Mouse (Mus musculus): ENCODE measurements at regions not wholly inside any gene's neighbourhood (a gene's known extent, or its start where the extent isn't known, plus 50 kb on each side); places are given as distances from the start of the nearest gene placed in this dataset.

GRCm38 (mm10) chr15:56391982-56392381 lies 1085.4 kb downstream of the Slc22a22 start:
- Histone ChIP-seq H3K9ac (no peak overlapping the region), H3K4me3 (no peak overlapping the region), H3K4me1 (replicated peaks) (no peaks in the 10 kb centered on the region), H3K27me3 (no peaks in the 10 kb centered on the region), H3K27ac (replicated peaks) (no peak overlapping the region), H3K36me3 (no peaks in the 10 kb centered on the region), H3K4me2 (no peak overlapping the region), H3K9me3 (no peaks in the 10 kb centered on the region)
- ATAC-seq (ENCODE audit: low read depth): no peak

- H3K4me1 ChIP-seq (replicated peaks): no peaks in the 10 kb centered on the region
- WGBS: 63% methylated on average over 1 of the region's 1 CpGs
These were observed 1098.9 kb downstream of the Slc22a22 start for GRCm38 (mm10) chr15:56378511-56378910.

GRCm38 (mm10) chr15:56350903-56351302 lies 1126.5 kb downstream of the Slc22a22 start:
- no peak overlapping the region for H3K9ac ChIP-seq
- no peak overlapping the region for H3K4me2 ChIP-seq
- H3K36me3 ChIP-seq: no peaks in the 10 kb centered on the region
- no peaks in the 10 kb centered on the region for H3K27me3 ChIP-seq
- no peaks in the 10 kb centered on the region for H3K4me1 ChIP-seq (replicated peaks)
- H3K9me3 ChIP-seq: no peaks in the 10 kb centered on the region
- no peak for ATAC-seq (ENCODE audit: low read depth)
- no peak overlapping the region for H3K27ac ChIP-seq (replicated peaks)
- H3K4me3 ChIP-seq: no peak overlapping the region
- WGBS: 85% methylated on average over 5 of the region's 5 CpGs

More at GRCm38 (mm10) chr15:56378511-56378910, 1098.9 kb downstream of the Slc22a22 start:
- H3K27ac ChIP-seq (replicated peaks): no peak overlapping the region
- no peak overlapping the region for H3K9ac ChIP-seq
- H3K4me2 ChIP-seq: no peak overlapping the region
- H3K27me3 ChIP-seq: no peaks in the 10 kb centered on the region
- H3K9me3 ChIP-seq: no peaks in the 10 kb centered on the region
- H3K36me3 ChIP-seq: no peaks in the 10 kb centered on the region
- no peak for ATAC-seq (ENCODE audit: low read depth)
- no peak overlapping the region for H3K4me3 ChIP-seq

GRCm38 (mm10) chr15:56346111-56346510 lies 1131.3 kb downstream of the Slc22a22 start:
- H3K4me3 ChIP-seq: no peak overlapping the region
- H3K36me3 ChIP-seq: no peaks in the 10 kb centered on the region
- H3K4me2 ChIP-seq: no peak overlapping the region
- WGBS: 67% methylated on average over 2 of the region's 2 CpGs
- no peak for ATAC-seq (ENCODE audit: low read depth)
- no peaks in the 10 kb centered on the region for H3K27me3 ChIP-seq
- H3K9me3 ChIP-seq: no peaks in the 10 kb centered on the region
- no peak overlapping the region for H3K9ac ChIP-seq
- H3K27ac ChIP-seq (replicated peaks): no peak overlapping the region
- H3K4me1 ChIP-seq (replicated peaks): 0 out of 2 replicates have a peak, but pooled peaks cover 6% of the 10 kb centered on the region

- peak; percentile 51; the same call in 1 of the 2 replicates for ATAC-seq (ENCODE audit: low read depth)
- H3K27ac ChIP-seq (replicated peaks): no peak overlapping the region
- 0 out of 2 replicates have a peak, but pooled peaks cover 6% of the 10 kb centered on the region for H3K4me1 ChIP-seq (replicated peaks)
- H3K36me3 ChIP-seq: no peaks in the 10 kb centered on the region
- H3K9ac ChIP-seq: no peak overlapping the region
- H3K4me3 ChIP-seq: no peak overlapping the region
- 70% methylated on average over 2 of the region's 2 CpGs for WGBS
- no peaks in the 10 kb centered on the region for H3K9me3 ChIP-seq
- no peaks in the 10 kb centered on the region for H3K27me3 ChIP-seq
- H3K4me2 ChIP-seq: no peak overlapping the region
These were observed 1132.5 kb downstream of the Slc22a22 start for GRCm38 (mm10) chr15:56344973-56345372.

GRCm38 (mm10) chr15:56344304-56344932 lies 1133.0 kb downstream of the Slc22a22 start:
- Histone ChIP-seq H3K4me2 (no peak overlapping the region), H3K9ac (no peak overlapping the region), H3K4me3 (no peak overlapping the region), H3K27me3 (no peaks in the 10 kb centered on the region), H3K4me1 (replicated peaks) (0 out of 2 replicates have a peak, but pooled peaks cover 6% of the 10 kb centered on the region), H3K27ac (replicated peaks) (no peak overlapping the region), H3K36me3 (no peaks in the 10 kb centered on the region), H3K9me3 (no peaks in the 10 kb centered on the region)
- ATAC-seq (ENCODE audit: low read depth): peak; percentile 96
- 9% methylated on average over 4 of the region's 4 CpGs for WGBS

GRCm38 (mm10) chr15:56337879-56338278 lies 1139.5 kb downstream of the Slc22a22 start:
- Histone ChIP-seq H3K9ac (no peak overlapping the region), H3K9me3 (no peaks in the 10 kb centered on the region), H3K36me3 (no peaks in the 10 kb centered on the region), H3K27me3 (no peaks in the 10 kb centered on the region), H3K4me1 (replicated peaks) (no peaks in the 10 kb centered on the region; the same call in 1 of the 2 replicates), H3K27ac (replicated peaks) (no peak overlapping the region), H3K4me3 (no peak overlapping the region), H3K4me2 (no peak overlapping the region)
- WGBS: 52% methylated on average over 5 of the region's 5 CpGs
- ATAC-seq (ENCODE audit: low read depth): no peak

- no peaks in the 10 kb centered on the region; the same call in 1 of the 2 replicates for H3K4me1 ChIP-seq (replicated peaks)
- no peak overlapping the region for H3K9ac ChIP-seq
- 43% methylated on average over 5 of the region's 5 CpGs for WGBS
- no peaks in the 10 kb centered on the region for H3K36me3 ChIP-seq
- ATAC-seq (ENCODE audit: low read depth): no peak
- no peak overlapping the region for H3K4me2 ChIP-seq
- H3K27ac ChIP-seq (replicated peaks): no peak overlapping the region
- H3K27me3 ChIP-seq: no peaks in the 10 kb centered on the region
- H3K4me3 ChIP-seq: no peak overlapping the region
- H3K9me3 ChIP-seq: no peaks in the 10 kb centered on the region
These were observed 1141.0 kb downstream of the Slc22a22 start for GRCm38 (mm10) chr15:56336449-56336848.

- H3K4me3 ChIP-seq: no peak overlapping the region
- no peaks in the 10 kb centered on the region for H3K36me3 ChIP-seq
- no peak overlapping the region for H3K4me2 ChIP-seq
- no peaks in the 10 kb centered on the region; the same call in 1 of the 2 replicates for H3K4me1 ChIP-seq (replicated peaks)
- H3K27me3 ChIP-seq: no peaks in the 10 kb centered on the region
- H3K9me3 ChIP-seq: no peaks in the 10 kb centered on the region
- WGBS: 71% methylated on average over 2 of the region's 2 CpGs
- no peak overlapping the region for H3K27ac ChIP-seq (replicated peaks)
- no peak overlapping the region for H3K9ac ChIP-seq
- ATAC-seq (ENCODE audit: low read depth): no peak
These were observed 1142.4 kb downstream of the Slc22a22 start for GRCm38 (mm10) chr15:56335011-56335410.

GRCm38 (mm10) chr15:56320501-56320900 lies 1156.9 kb downstream of the Slc22a22 start:
- H3K36me3 ChIP-seq: no peaks in the 10 kb centered on the region
- H3K9me3 ChIP-seq: no peaks in the 10 kb centered on the region
- H3K4me3 ChIP-seq: no peak overlapping the region
- no peaks in the 10 kb centered on the region for H3K4me1 ChIP-seq (replicated peaks)
- H3K27me3 ChIP-seq: no peaks in the 10 kb centered on the region
- no peak overlapping the region for H3K27ac ChIP-seq (replicated peaks)
- H3K9ac ChIP-seq: no peak overlapping the region
- H3K4me2 ChIP-seq: no peak overlapping the region
- no peak for ATAC-seq (ENCODE audit: low read depth)

GRCm38 (mm10) chr15:56294910-56295438 lies 1182.5 kb downstream of the Slc22a22 start:
- Histone ChIP-seq H3K27me3 (no peaks in the 10 kb centered on the region), H3K27ac (replicated peaks) (no peak overlapping the region), H3K4me2 (no peak overlapping the region), H3K9me3 (no peaks in the 10 kb centered on the region), H3K4me1 (replicated peaks) (no peaks in the 10 kb centered on the region), H3K9ac (no peak overlapping the region), H3K4me3 (no peak overlapping the region), H3K36me3 (no peaks in the 10 kb centered on the region)
- 75% methylated on average over 3 of the region's 3 CpGs for WGBS
- ATAC-seq (ENCODE audit: low read depth): no peak

GRCm38 (mm10) chr15:56278622-56279301 lies 1198.7 kb downstream of the Slc22a22 start:
- Histone ChIP-seq H3K36me3 (no peaks in the 10 kb centered on the region), H3K4me2 (no peak overlapping the region), H3K4me3 (no peak overlapping the region), H3K9ac (no peak overlapping the region), H3K4me1 (replicated peaks) (peaks cover 19% of the 10 kb centered on the region), H3K27ac (replicated peaks) (peak overlapping the region; percentile 73), H3K9me3 (no peaks in the 10 kb centered on the region), H3K27me3 (no peaks in the 10 kb centered on the region)
- WGBS: 34% methylated on average over 7 of the region's 7 CpGs
- ATAC-seq (ENCODE audit: low read depth): peak; percentile 97
